Mouse (Mus musculus) c-Kit-positive CD71-negative TER-119-negative erythroid progenitor cells, embryonic 14.5 days (primary cell): ENCODE data around the gene Asb8.

Source experiments
- DNase-seq: peaks from one replicate; pipeline ENCODE4 v3.0.0-alpha.2; 2013; ENCODE audit warnings: low read depth

Gene Asb8

GRCm38 (mm10) chr15:98165525-98165924 lies at the start of gene Asb8:
Gene Asb8, minus strand, starts transcription at chr15:98165625.
- DNase-seq, result no peak

GRCm38 (mm10) chr15:98214130-98214529 lies 48.7 kb upstream of the Asb8 start:
- no peak for DNase-seq

- no peak for DNase-seq
Measured at GRCm38 (mm10) chr15:98213336-98213870, 48.0 kb upstream of the Asb8 start.

- no peak for DNase-seq
Measured at GRCm38 (mm10) chr15:98209676-98210075, 44.3 kb upstream of the Asb8 start.

GRCm38 (mm10) chr15:98195442-98195841 lies 30.0 kb upstream of the Asb8 start, which contains the start of gene Olfr288:
Gene Olfr288, minus strand, starts transcription at chr15:98195542.
- DNase-seq, result no peak

- DNase-seq, result no peak
Measured at GRCm38 (mm10) chr15:98184456-98184855, 19.0 kb upstream of the Asb8 start.

- no peak for DNase-seq
Measured at GRCm38 (mm10) chr15:98181856-98182570, 16.6 kb upstream of the Asb8 start.

GRCm38 (mm10) chr15:98181132-98181711 lies 15.8 kb upstream of the Asb8 start:
- peak; percentile 78 for DNase-seq

GRCm38 (mm10) chr15:98180567-98181131 lies 15.2 kb upstream of the Asb8 start:
- no peak for DNase-seq

- DNase-seq, result no peak
Measured at GRCm38 (mm10) chr15:98177320-98177719, 11.9 kb upstream of the Asb8 start.

- DNase-seq, result peak; percentile 44
Measured at GRCm38 (mm10) chr15:98173821-98174220, 8.4 kb upstream of the Asb8 start.

- DNase-seq, result no peak
Measured at GRCm38 (mm10) chr15:98172113-98172512, 6.7 kb upstream of the Asb8 start.

- DNase-seq, result no peak
Measured at GRCm38 (mm10) chr15:98170917-98171316, 5.5 kb upstream of the Asb8 start.

GRCm38 (mm10) chr15:98170365-98170764 lies 4.9 kb upstream of the Asb8 start:
- no peak for DNase-seq

- DNase-seq, result no peak
Measured at GRCm38 (mm10) chr15:98168622-98169004, 3.2 kb upstream of the Asb8 start.

- peak; percentile 56 for DNase-seq
Measured at GRCm38 (mm10) chr15:98167645-98168621, 2.5 kb upstream of the Asb8 start.

GRCm38 (mm10) chr15:98166963-98167644 lies 1.7 kb upstream of the Asb8 start, which contains the start of gene Ccdc184:
Gene Ccdc184, plus strand, starts transcription at chr15:98167158.
- no peak for DNase-seq

GRCm38 (mm10) chr15:98162561-98162960 lies 2.9 kb downstream of the Asb8 start:
- DNase-seq, result no peak

- DNase-seq, result no peak
Measured at GRCm38 (mm10) chr15:98161026-98161805, 4.2 kb downstream of the Asb8 start.

- DNase-seq, result no peak
Measured at GRCm38 (mm10) chr15:98157253-98157652, 8.2 kb downstream of the Asb8 start.
